Mouse (Mus musculus) cerebellum, adult 2 months (tissue): ENCODE data around the gene Abca4.

Experiments used
- CTCF ChIP-seq: fragments of 200-500 bp; IDR thresholded peaks from 2 replicates; pipeline ENCODE4 v1.5.1; 2011; ENCODE audit warnings: low read depth, mild to moderate bottlenecking, control low read depth, low read length, moderate library complexity, borderline replicate concordance; ENCODE audit not compliant: insufficient read depth
- POLR2A ChIP-seq: fragments of 200-500 bp; IDR thresholded peaks from 2 replicates; pipeline ENCODE4 v1.6.1; 2011; ENCODE audit warnings: low read length, control low read depth, borderline replicate concordance; ENCODE audit not compliant: insufficient read depth

- TF ChIP-seq CTCF (no peak), POLR2A (no peak)
Observed at GRCm38 (mm10) chr3:122026676-122027075, 17.6 kb upstream of the Abca4 start.
